Mouse (Mus musculus) gastrocnemius, adult 8-10 months (tissue): ENCODE results near the gene Gspt1. TPM values are rescaled to one million over a fixed set of nuclear protein-coding genes. Genes with fewer than 3 reads are reported as not detected.

Experiments used
- DNase-seq, 2 experiments: peaks; one replicate each; pipeline ENCODE4 v3.0.0; 2022; ENCODE audit warnings: low spot score in 2 of 2
- microRNA-seq: library from miRNA; unstranded; fragments of <30 nt; microRNA quantifications from one replicate; pipeline ENCODE4 v1.2.0, GENCODE M21; 2022
- total RNA-seq, 4 experiments: library from RNA; stranded (reverse); gene quantifications; 2 replicates each; pipeline ENCODE4 v1.2.4; 2022

Gene Gspt1
- total RNA-seq, 4 experiments from 2014 or later, result 54.6 to 58.0 (median 56.7) TPM

DNA sequence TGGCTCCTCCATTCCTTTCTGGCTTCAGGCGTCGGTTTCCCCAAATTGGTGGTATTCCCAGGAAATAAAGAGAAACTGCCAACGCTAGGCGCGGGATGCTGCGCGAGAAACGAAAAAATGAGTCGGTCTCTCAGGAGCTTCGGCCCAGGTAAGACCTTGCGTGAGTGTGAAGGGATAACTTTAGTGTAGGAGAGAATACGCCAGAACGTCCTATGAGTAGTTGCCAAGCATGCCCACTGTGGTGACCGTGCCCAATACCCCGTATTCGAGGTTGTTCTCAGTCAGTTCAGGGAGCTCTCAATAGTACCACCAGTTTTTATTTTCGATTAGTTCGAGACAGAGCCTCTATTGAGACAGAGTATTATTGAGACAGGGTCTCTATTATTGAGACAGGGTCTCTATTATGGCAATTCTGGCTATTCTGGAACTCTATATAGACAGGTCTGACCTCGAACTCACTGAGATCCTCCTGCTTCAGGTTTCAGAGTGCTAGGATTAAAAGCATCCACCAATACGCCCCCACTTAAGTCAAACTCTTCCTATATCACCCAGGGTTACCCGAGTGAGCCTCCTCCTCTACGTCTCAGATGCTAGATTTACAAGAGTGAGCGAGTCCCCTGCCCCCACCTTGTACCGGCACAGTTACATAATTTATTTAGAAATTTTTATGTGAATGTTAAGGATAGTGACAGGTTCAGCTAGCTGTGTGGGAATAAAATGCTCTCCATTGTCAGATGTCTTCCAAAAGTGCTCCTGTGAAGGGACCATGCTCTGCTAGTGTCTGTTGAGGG, 50.3 kb downstream of the Gspt1 start:
- no peak for DNase-seq

- peak; percentile 82 to 84 for DNase-seq
These were observed 51.3 kb downstream of the Gspt1 start, which contains the start of gene Rsl1d1 for GRCm38 (mm10) chr16:11202571-11203554. Rsl1d1 (minus strand) TSS chr16:11203331.

DNA sequence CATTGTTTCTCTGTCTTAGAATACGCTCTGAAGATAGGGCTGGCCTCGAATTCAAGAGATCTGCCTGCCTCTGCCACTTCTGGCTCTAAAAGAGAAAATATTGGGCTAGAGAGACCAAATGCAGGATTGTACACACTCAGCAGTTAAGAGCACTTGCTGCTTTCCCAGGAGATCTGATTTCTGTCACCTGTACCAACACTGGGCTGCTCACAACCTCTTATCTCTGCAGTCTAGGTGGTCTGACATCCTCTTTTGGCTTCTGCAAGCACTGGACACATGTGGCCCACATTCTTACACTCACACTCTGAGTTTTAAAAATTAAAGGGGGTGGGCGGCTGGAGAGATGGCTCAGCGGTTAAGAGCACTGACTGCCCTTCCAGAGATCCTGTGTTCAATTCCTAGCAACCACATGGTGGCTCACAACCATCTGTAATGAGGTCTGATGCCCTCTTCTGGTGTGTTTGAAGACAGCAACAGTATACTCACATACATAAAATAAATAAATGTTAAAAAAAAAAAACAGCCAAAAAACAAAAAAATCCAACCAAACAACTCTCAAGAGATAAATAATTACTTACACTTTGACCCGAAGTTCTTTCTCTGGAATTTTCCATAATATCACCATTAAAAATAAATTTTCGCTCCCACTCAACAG, 52.3 kb downstream of the Gspt1 start:
- DNase-seq, result no peak

DNA sequence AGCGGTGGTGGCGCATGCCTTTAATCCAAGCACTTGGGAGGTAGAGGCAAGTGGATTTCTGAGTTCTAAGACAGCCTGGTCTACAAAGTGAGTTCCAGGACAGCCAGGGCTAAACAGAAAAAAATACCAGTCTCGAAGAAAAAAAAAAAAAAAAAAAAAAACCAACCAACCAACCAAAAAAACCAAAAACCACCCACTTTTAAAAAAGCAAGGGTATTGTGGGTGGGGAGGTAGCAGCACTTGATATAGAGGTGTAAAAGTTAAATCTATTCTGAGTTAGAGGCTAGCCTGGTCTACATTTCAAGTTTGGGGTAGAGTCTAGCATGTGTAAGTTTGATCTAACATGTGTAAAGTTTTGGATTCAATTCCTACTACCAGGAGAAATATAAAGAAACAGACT, 53.9 kb downstream of the Gspt1 start:
- no peak for DNase-seq

DNA sequence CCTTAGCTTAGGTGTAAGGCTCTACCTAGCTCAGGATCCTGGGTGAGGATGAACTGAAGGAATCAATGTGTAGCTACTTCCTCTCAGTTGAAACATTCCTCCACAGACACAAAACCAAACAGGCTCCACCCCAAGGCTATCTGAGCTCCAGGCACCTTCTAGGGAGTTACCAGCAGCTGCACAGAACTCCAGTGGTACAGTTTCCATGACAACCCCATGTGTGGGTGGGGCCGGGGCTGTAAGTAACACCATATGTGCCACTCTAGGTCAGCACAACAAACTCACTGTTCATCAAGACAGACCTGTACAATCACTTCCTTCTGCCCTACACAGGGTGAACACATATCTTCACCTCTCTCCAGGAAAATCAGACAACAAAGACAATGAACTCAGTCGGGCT, 55.7 kb downstream of the Gspt1 start:
- no peak for DNase-seq

DNA sequence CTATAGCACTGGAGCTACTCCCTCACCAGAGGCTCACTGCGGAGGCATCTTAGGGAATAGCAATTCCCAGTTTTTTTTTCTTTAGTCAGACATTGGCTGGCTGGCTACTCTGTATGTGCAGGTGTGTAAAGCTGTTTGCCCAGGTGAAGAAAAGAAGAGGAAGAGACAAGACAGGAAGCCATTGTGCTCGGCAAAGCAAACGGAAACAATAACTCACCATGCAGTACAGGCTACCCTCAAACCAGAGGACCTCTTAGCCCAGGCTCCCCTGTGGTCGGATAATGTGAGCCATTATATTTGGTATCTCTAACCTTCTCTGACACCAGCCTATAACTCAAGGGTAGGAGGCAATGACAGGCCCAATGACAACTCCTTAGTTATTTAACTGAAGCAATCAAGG, 57.1 kb downstream of the Gspt1 start:
- DNase-seq, result no peak

GRCm38 (mm10) chr16:11193231-11193630, 60.9 kb downstream of the Gspt1 start:
- no peak for DNase-seq

DNA sequence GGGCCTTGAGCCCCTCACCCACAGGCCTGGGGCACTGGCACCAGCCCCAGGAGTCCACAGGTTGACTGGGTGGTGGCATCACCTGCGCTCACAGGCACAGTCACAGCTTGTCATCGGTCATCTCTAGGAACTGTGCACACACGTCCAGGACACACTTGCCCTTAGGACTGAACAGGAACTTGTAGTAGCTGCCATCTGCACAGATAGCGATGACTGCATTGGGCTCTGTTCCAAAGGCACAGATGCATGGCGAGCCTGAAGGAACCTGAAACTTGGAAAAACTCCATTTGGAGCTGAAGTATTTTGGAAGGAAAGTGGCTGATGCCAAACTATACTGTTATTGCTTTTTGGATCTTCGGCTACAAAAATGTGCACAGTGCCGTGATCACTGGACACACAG, 64.0 kb downstream of the Gspt1 start:
- DNase-seq, result no peak

DNA sequence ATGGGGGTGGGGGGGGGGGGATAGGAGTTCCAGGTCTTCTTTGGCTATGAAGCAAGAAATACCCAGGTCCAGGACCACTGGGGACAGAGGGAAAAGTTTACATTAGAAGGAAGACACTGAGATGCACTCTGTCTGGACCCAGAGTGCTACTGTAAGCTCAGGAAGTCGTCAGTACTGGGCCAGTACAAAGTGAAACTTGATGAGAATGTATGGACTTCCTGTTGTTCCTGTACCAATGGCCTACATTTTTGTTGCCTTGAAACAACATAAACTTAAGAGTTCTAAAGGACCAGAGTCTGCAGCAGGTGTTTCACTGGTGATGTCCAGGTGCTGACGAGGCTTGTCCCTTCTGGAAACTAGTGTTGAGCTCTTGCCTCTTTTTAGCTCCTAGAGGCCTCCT, 76.7 kb downstream of the Gspt1 start:
- DNase-seq, result no peak

GRCm38 (mm10) chr16:11176884-11177244, 77.3 kb downstream of the Gspt1 start:
- DNase-seq, result no peak

- DNase-seq, result peak; percentile 85 to 88
These were observed 77.8 kb downstream of the Gspt1 start, which contains the start of gene Zc3h7a for GRCm38 (mm10) chr16:11176208-11176883. Zc3h7a (minus strand) TSS chr16:11176393.

DNA sequence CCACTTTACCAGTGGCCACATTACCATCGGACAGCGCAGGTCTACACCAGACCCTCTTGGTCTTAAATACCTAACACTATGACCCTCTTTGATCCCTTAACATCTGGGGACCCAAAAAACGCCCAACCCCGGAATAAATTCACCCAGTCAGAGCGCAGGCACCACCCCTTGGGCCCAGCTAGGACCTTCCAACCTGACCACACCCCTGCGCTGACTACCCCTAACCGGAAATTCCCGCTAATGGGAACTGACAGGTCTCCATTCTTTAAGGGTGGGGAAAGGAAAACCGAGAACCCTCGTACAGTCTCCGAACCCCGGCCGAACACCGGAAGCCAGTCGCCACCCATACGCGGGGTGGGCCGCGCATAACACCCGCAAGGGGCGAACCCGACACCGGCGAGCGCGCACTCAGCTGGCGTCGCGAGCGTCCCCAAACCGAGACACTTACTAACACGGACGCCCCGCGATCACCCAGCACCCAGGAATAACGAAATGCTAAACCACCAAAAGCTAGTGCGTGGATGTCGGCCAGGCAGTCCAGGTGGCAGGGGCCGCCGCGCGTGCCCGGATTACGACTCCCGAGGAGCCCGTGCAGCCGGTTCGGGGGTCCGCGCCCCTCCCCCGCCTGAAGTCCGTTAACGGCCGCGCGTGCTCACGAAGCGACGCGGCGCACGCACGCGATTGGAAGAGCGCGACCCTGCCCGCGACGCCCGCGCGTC, 78.5 kb downstream of the Gspt1 start:
- peak; percentile 27 to 36 for DNase-seq

DNA sequence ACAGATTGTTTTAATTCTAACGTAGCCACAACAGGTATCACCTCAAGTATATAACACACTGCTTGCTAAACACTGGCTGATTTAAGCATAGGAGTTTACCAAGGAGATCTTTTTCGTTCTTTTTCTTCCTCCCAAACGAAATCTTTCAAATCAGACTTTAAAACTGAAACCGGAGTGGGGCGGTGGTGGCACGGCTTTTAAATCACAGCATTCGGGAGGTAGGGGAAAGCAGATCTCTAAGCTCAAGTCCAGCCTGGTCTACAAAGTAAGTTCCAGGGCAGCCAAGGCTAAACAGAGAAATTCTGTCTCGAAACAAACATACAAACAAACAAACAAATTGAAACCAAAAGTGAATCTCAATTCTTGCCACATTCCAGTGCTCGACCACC, 79.0 kb downstream of the Gspt1 start:
- DNase-seq, result no peak

- DNase-seq, result peak; percentile 2 to 5
These were observed 79.4 kb downstream of the Gspt1 start for GRCm38 (mm10) chr16:11174671-11175081.

GRCm38 (mm10) chr16:11171679-11172078, 82.4 kb downstream of the Gspt1 start:
- DNase-seq, result no peak

Small RNA genes lying within 50 kb of the gene (microRNA-seq; reads per million reads assigned to microRNA genes)
- gene Mir1945, result not detected

Other genes with a start within 250 kb of the Gspt1 start
- gene Snn, start 193.4 kb downstream of the Gspt1 start, total RNA-seq, result 1 to 10 TPM; 2.3 to 3.7 (median 3.1) TPM
- 1 to 10 TPM; 2.5 to 3.9 (median 3.3) TPM for gene Litaf, start 188.2 kb downstream of the Gspt1 start, total RNA-seq
- 1 to 10 TPM; 4.6 to 8.5 (median 7.0) TPM for gene Txndc11, start 119.7 kb downstream of the Gspt1 start, total RNA-seq
- 10 to 100 TPM in 3 of 4 experiments, 1 to 10 TPM in 1; 9.7 to 15.8 (median 13.5) TPM for gene Zc3h7a, start 77.9 kb downstream of the Gspt1 start, total RNA-seq
- gene Rsl1d1, start 51.0 kb downstream of the Gspt1 start, total RNA-seq, result 10 to 100 TPM; 41.0 to 47.7 (median 42.4) TPM
- gene Tnfrsf17, start 59.5 kb upstream of the Gspt1 start, total RNA-seq, result not detected
- gene Snx29, start 68.6 kb upstream of the Gspt1 start, total RNA-seq, result 10 to 100 TPM in 2 of 4 experiments, 1 to 10 TPM in 2; 7.4 to 11.8 (median 10.2) TPM